Mouse (Mus musculus) bone marrow macrophage, adult 2 months (primary cell): ENCODE results near the gene 1700001F09Rik. TPM values are rescaled to one million over a fixed set of nuclear protein-coding genes. Genes with fewer than 3 reads are reported as not detected.
"Not testable (repeated sequence)": the region's sequence is repeated elsewhere in the genome, so short reads cannot be mapped to it uniquely, and the experiment has no call there.

Experiments used
- H3K27ac ChIP-seq: 2 replicates; pipeline ENCODE4 v1.5.1; 2012; ENCODE audit warnings: low read depth, low read length; ENCODE audit not compliant: insufficient read depth
- H3K4me1 ChIP-seq: 2 replicates; pipeline ENCODE4 v1.6.1; 2012; ENCODE audit warnings: low read length; ENCODE audit not compliant: control insufficient read depth, insufficient read depth
- H3K4me3 ChIP-seq: 2 replicates; pipeline ENCODE4 v1.5.1; 2012; ENCODE audit warnings: mild to moderate bottlenecking, low read length, moderate library complexity; ENCODE audit not compliant: insufficient read depth
- polyA plus RNA-seq: library from polyadenylated mRNA; stranded (reverse); fragments of >200 nt; gene quantifications from 2 replicates; pipeline ENCODE4 v1.2.4, GENCODE M21; 2012; ENCODE audit not compliant: missing spikeins, insufficient read depth, insufficient read length

The 1700001F09Rik gene
- not detected in 2 replicates for polyA plus RNA-seq

DNA sequence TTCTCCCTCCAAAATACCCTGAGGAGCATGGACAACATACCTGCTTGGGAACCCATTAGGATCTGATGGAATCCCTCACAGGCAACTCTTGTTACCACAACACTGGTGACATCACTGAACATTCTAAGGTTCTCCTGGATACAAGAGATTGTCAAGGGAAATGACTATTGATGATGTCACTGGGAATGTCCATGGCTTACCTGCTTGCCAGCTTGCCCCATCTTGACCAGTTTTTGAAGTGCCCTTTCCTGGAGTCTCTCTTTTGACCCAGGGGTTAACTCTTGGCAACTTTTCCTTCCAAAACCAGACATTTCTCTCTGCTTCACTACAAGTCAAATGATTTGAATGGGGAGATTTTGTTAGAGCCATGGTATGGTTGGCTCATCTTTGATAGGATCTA, at the start of gene 1700001F09Rik:
1700001F09Rik (minus strand) TSS at position 101 of the 400 bp plus-strand sequence.
- not testable (repeated sequence) for H3K4me3 ChIP-seq, H3K4me1 ChIP-seq, H3K27ac ChIP-seq

DNA sequence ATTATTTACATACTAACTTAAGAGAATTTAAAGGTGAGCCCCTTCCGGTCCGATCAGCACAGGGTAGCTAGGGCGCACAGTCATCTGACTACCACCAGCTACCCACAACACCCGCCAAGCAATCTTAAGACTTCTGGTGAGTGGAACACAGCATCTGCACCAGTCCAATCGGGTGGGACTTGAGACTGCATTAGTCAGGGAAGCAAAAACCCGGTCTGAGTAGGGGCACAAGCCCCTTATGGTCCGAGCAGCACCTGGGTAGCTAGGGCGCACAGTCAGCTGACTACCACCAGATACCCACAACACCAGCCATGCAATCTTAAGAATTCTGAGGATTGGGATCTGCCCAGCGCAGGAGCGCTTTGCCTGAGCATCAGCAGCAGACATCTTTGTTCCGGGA, 14.1 kb upstream of the 1700001F09Rik start:
- H3K4me3 ChIP-seq, H3K4me1 ChIP-seq, H3K27ac ChIP-seq: not testable (repeated sequence)

DNA sequence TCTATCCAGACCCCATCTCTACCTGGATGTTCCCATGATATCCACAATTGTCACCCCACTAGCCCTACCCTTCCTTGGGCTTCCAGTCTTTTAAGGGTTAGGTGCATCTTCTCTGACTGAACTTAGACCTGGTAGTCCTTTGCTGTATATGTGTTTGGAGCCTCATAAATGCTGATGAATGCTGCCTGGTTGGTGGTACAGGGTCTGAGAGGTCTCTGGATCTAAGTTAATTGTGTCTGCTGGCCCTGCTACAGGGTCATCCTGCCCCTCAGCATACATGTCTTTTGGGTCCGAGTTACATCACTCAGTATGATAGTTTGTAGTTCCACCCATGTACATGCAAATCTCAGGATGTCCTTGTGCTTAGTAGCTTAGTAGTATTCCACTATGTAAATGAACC, 11.6 kb upstream of the 1700001F09Rik start:
- not testable (repeated sequence) for H3K27ac ChIP-seq, H3K4me3 ChIP-seq

DNA sequence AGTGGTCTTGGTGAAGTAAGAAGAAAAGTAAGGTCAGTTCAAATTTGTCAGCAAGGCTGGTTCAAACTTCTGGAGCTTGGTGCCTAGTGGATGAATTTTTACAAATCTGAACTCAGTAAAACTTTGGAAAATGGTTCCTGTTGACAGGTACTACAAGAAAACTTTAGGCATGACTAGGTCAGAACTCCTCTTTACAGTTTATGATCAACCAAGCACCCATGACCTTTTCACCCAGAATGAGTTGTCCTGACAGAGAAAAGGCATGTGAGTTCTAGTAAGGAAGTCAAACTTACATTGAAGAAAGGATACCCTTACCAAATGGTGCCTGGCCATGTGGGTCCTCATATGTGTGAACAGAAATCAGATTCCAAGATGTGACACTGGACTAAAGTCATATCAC, 9.9 kb upstream of the 1700001F09Rik start:
- not testable (repeated sequence) for H3K27ac ChIP-seq, H3K4me1 ChIP-seq, H3K4me3 ChIP-seq

More for the DNA sequence above, 11.6 kb upstream of the 1700001F09Rik start:
- not testable (repeated sequence) for H3K4me1 ChIP-seq

DNA sequence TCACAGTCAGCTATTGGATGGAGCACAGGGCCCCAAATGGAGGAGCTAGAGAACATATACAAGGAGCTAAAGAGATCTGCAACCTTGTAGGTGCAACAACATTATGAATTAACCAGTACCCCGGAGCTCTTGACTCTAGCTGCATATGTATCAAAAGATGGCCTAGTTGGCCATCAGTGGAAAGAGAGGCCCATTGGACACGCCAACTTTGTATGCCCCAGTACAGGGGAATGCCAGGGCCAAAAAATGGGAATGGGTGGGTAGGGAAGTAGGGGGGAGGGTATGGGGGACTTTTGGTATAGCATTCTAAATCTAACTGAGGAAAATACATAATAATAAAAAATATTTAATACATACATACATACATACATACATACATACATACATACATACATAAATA, 5.3 kb upstream of the 1700001F09Rik start:
- H3K27ac ChIP-seq, H3K4me1 ChIP-seq, H3K4me3 ChIP-seq: not testable (repeated sequence)

DNA sequence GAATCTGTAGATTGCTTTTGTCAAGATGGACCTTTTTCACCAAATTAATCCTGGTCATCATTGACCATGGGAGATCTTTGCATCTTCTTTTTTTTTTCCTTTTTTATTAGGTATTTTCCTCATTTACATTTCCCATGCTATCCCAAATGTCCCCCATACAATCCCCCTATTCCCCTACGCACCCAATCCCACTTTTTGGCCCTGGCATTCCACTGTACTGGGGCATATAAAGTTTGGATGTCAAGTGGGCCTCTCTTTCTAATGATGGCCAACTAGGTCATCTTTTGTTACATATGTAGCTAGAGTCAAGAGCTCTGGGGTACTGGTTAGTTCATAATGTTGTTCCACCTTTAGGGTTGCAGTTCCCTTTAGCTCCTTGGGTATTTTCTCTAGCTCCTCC, 10.0 kb downstream of the 1700001F09Rik start:
- H3K4me3 ChIP-seq = not testable (repeated sequence)

DNA sequence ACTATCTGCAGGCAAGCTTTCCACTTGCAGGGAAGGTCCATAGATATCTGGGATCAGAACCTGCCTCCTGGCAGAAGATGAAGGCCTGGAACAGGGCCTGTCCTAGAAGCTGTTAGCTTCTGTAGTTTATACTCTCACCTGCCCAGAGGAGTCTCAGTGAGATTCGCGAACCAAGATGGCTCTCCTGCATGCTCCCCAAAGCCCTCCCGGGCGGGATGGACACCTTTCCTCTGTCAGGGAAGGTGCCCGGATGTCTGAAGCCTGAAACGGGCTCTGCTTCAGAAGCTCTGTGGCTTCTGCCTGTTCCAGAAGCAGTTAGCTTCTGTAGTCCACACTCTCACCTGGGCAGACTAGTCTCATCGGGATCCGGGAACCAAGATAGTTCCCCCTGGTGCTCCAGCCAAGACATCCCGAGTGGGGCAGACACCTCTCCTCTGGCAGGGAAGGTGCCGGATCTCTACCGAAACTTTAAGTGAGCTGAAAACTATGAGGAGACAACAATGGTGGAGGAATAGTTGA, 16.2 kb downstream of the 1700001F09Rik start:
- not testable (repeated sequence) for H3K4me3 ChIP-seq, H3K4me1 ChIP-seq, H3K27ac ChIP-seq

More for the DNA sequence above, 10.0 kb downstream of the 1700001F09Rik start:
- H3K27ac ChIP-seq, H3K4me1 ChIP-seq: not testable (repeated sequence)

DNA sequence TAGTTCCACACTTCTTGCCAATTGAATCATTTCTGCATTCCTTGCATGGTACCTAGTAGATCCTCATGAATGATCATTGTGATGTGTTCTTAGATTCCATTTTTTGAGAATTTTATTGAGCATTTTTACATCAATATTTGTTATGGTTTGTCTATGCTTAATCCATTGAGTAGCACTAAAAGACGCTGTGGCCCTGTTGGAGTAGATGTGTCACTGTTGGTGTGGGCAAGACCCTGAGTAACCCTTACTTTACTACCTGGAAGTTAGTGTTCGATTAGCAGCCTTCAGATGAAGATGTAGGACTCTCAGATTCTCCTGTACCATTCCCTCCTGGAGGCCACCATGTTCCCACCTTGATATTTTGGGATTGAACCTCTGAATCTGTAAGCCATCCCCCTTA, 19.0 kb downstream of the 1700001F09Rik start:
- H3K4me3 ChIP-seq, H3K27ac ChIP-seq, H3K4me1 ChIP-seq: not testable (repeated sequence)

DNA sequence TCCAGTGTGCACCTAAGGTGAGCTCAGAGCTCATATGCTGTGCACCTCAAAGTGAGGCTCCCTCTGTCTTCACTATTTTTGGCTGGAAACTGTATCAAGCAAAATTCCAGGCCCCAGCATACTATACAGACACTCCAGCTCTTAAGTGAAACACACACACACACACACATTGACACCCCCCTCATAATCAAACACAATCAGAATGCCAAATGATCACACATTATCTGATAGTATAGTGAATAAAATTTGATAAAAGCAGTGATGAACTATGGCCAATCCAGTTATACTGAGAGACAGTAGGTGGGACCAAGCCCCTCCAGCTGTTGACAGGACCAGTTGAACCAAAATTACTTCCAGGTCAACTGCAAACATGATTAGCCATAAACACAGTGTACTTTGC, 28.1 kb downstream of the 1700001F09Rik start:
- not testable (repeated sequence) for H3K4me3 ChIP-seq, H3K4me1 ChIP-seq, H3K27ac ChIP-seq

DNA sequence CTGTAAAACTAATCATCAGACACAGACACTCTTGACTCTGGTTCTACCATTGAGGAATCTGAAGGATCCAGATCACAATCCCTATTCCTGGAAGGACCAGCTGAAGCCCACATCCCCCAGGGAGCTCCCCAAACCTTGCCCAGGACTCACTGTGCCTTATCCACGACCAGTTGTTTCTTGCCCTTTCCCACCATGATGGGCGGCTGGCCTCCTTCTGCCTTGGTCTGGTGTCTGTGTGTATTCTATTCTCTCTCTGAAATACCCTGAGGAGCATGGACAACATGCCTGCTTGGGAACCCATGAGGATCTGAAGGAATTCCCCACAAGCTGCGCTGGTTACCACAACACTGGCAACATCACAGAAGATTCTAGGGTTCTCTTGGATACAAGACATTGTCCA, 54.1 kb downstream of the 1700001F09Rik start, which contains the start of gene Gm8127:
Gm8127 (minus strand) TSS at position 330 of the 400 bp plus-strand sequence.
- not testable (repeated sequence) for H3K4me3 ChIP-seq, H3K27ac ChIP-seq, H3K4me1 ChIP-seq

Other genes with a start within 250 kb of the 1700001F09Rik start
- gene Gm8104, start 247.2 kb downstream of the 1700001F09Rik start, polyA plus RNA-seq = not detected in 2 replicates
- not detected in 2 replicates for gene Gm7233, start 167.9 kb downstream of the 1700001F09Rik start, polyA plus RNA-seq
- gene Gm8122, start 112.5 kb downstream of the 1700001F09Rik start, polyA plus RNA-seq = not detected in 2 replicates
- not detected in 2 replicates for gene Gm8126, start 89.2 kb downstream of the 1700001F09Rik start, polyA plus RNA-seq
- 0.73 TPM in 1 of 2 replicates, not detected in the other for gene Gm9732, start 72.8 kb downstream of the 1700001F09Rik start, polyA plus RNA-seq
- gene Gm8127, start 54.0 kb downstream of the 1700001F09Rik start, polyA plus RNA-seq = not detected in 2 replicates
- gene Gm8138, start 68.5 kb upstream of the 1700001F09Rik start, polyA plus RNA-seq = not detected in 2 replicates
- not detected in 2 replicates for gene Gm5799, start 195.8 kb upstream of the 1700001F09Rik start, polyA plus RNA-seq
- not detected in 2 replicates for gene Gm17654, start 231.3 kb upstream of the 1700001F09Rik start, polyA plus RNA-seq